Mouse (Mus musculus) 416B (cell line): ENCODE measurements around the gene St3gal3.

ENCODE experiments used
- DNase-seq: peaks from one replicate; pipeline ENCODE4 v3.0.0; 2011; ENCODE audit warnings: low read depth

Gene St3gal3

GRCm38 (mm10) chr4:118141511-118141910, 6.8 kb upstream of the St3gal3 start:
- DNase-seq: no peak

GRCm38 (mm10) chr4:118138891-118139290, 4.2 kb upstream of the St3gal3 start:
- peak; percentile 87 for DNase-seq

- no peak for DNase-seq
These were observed 3.1 kb upstream of the St3gal3 start for GRCm38 (mm10) chr4:118137857-118138256.

DNA sequence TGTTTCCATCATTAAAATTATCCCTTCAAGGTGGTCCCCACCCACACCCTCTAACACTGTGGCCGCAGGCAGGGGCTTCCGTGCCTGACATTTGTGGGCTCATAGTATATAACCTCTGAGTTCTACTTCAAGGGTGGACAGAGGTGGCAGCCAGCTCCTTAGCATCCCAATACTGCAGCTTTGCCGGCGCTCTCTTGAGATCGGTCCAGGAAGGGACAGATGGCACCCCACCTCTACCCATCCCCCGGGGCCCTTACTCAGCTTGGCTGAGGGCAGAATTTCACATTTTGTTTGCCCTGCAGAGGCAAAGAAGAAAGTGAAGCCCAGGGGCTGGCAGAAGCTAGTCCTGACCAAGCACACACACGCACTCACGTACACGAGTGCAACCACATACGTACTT, 2.6 kb upstream of the St3gal3 start:
- no peak for DNase-seq

GRCm38 (mm10) chr4:118135414-118135813, 700 bp upstream of the St3gal3 start:
- DNase-seq: no peak

DNA sequence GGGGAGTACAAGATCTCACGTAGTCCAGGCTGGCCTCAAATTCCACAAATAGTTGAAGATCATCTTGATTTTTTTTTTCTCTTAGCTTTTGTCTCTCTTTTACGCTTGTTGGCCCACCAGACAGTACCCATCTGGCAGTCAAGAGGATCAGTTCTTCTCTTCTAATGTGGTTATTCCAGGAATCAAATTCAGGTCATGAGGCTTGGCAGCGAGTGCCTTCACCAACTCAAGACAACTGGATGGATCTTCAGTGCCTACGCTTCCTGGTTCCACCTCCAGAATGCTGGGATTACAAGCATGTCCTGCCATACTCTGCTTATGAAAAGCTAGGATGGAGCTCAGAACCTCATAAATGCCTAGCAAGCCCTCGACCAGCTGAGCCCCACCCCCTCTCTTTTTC, 3.4 kb downstream of the St3gal3 start:
- no peak for DNase-seq

- no peak for DNase-seq
These were observed 11.5 kb downstream of the St3gal3 start for GRCm38 (mm10) chr4:118123030-118123704.

GRCm38 (mm10) chr4:118122078-118122477, 12.6 kb downstream of the St3gal3 start:
- DNase-seq: no peak

- DNase-seq: no peak
These were observed 17.1 kb downstream of the St3gal3 start for GRCm38 (mm10) chr4:118117565-118117964.

GRCm38 (mm10) chr4:118116098-118116497, 18.6 kb downstream of the St3gal3 start:
- no peak for DNase-seq

DNA sequence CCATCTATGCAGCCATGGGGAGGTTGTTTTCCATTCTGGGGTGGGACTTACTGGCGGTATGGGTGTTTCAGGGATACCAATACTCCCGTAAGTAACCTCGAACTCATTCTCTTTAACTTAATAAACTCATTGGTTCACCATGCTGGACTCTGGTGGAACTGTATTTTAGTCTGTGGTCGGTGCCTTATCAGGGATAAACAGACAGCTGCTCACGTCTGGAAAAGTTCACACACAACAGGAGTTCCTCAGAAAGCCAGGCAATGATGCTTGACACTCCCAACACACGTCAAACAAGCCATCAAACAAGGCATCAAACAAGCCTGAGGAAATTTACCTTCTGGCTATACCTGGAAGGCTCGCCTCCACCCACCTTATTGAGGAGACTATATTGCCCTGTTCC, 19.6 kb downstream of the St3gal3 start:
- DNase-seq: no peak

- DNase-seq: peak; percentile 56
These were observed 22.1 kb downstream of the St3gal3 start for GRCm38 (mm10) chr4:118112601-118113000.

- no peak for DNase-seq
These were observed 25.1 kb downstream of the St3gal3 start for GRCm38 (mm10) chr4:118109649-118110048.

DNA sequence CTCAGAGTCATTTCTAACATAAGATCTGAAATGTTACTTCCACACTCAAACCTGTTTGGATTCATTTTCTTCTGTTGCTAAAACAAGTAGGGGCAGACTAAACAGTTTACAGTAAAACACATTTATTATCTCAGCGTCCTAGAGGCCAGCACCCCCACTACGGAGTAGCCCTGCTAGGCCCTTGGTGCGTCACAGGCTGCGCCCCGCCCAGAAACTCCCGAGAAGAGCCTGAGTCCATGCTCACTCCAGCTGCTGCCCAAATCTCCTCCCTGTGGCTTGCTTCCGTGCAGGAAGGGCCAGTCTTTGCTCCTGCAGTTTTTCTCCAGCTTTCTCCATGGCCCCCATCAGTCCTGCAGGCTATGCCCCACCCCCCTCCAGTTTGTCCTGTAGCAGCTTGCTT, 25.9 kb downstream of the St3gal3 start:
- DNase-seq: no peak

GRCm38 (mm10) chr4:118105256-118106053, 29.3 kb downstream of the St3gal3 start:
- no peak for DNase-seq

- no peak for DNase-seq
These were observed 31.4 kb downstream of the St3gal3 start for GRCm38 (mm10) chr4:118103280-118103830.

DNA sequence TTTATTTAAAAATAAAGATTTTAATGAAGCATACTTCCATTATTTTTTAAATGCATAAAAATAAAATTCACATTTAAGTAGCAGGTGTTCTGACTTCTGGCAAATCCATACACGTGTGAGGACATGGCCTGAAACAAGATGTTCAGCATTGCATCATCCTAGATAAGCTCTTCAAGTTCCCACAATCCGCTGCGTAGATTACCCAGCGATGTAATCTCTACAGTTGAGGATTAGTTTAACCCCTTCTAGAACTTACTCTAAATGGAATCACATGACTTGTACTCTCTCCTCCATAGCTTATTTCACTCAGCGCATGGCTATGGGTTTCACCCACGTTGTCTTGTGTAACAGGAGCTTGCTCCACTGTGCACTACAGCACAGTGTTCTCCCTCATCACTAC, 33.2 kb downstream of the St3gal3 start:
- peak; percentile 41 for DNase-seq

DNA sequence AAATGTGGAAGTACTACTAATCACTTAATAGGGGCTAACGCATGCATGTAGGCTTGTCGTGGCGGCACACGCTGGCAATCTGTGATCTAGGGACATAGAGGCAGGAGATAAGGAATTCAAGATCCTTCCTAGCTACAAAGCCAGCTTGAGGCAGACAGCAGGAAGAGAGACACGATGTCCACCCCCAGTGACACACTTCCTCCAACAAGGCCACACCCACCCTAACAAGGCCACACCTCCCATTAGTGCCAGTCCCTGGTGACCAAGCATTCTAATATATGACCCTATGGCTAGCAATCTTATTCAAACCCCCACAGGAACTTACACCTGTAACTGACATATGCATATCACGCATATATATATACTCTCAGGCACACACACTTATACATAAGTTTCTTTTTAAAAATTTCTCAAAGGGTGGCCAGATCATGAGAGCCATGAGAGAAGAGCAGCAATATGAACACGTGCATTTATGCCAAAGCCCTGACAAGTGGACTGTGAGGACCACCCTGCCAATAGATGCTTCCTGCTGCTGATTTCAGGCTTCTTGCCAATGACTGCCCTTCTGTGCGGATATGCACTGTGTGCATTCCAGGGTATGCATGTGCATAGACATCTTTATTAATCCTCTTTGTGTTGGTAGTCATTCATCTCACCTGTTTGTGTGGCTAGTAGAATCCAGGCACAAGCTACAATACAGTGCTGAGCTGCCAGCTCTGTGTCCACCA, 34.9 kb downstream of the St3gal3 start:
- DNase-seq: peak; percentile 54

- no peak for DNase-seq
These were observed 36.1 kb downstream of the St3gal3 start for GRCm38 (mm10) chr4:118098571-118098970.

DNA sequence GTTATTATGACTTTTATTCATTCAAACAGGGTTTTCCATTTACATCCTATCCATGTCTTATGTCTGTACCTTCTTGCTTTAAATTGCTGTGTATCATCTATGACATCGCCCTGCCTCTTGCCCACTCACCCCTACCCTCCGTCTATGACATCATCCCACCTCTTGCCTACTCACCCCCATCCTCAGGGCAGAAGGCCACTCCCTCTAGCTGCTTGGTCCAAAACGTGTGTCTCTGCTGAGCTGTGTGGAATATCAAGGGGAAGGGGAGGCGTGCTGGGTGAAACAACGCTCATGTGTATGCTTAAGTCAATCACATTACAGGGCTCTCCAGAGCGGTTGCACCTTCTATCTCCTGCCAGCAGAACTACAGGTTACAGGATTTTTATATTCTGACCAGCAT, 38.6 kb downstream of the St3gal3 start:
- DNase-seq: no peak

DNA sequence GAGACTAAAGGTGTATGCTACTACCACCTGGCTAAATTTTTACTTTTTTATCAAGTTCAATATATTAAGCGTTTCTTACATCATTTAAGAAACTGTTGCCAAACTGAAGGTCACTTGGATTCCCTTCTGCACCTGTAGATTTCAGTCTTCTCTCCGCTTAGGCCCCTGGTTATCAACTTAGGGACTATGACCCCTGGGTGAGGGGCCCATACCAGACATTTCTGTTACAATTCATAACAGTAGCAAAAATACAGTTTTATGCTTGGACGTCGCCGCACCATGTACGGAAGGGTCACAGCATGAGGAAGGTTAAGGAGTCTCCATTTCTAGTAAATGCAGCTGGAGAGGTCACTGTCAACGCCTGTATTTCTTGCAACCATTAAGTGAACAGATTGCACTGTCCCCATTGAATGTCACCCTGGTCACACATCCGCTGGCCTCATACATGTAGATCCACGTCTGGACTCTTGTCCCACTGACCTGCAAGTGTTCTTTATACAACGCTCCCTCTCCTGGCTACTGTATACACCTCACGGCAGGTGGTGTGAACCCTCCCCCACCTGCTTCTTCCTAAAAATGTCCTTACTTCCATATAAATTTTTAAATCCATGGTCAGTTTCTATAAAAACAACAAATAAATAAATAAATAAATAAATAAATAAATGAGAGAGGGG, 41.8 kb downstream of the St3gal3 start:
- DNase-seq: no peak

GRCm38 (mm10) chr4:118090449-118090848, 44.3 kb downstream of the St3gal3 start:
- DNase-seq: no peak
